Mouse (Mus musculus): Measurements from ENCODE around the gene Ugt1a2.

GRCm38 (mm10) chr1:88267489-88267888, 67.1 kb downstream of the Ugt1a2 start:
- TF ChIP-seq CTCF (IDR thresholded peaks at IDR 0.05; ENCODE audit: extremely low read depth, insufficient read length, insufficient replicate concordance, low read depth, low read length) (no peak), POLR2A (IDR thresholded peaks at IDR 0.05; ENCODE audit: low read depth, low read length) (no peak)
